Mouse (Mus musculus) kidney, adult 2 months (tissue): ENCODE measurements around the gene Maz. TPM values are rescaled to one million over a fixed set of nuclear protein-coding genes. Genes with fewer than 3 reads are reported as not detected.
A peak's percentile ranks its signal among the peaks of the same experiment; 100 is the strongest.

Experiments
- DNase-seq: peaks from one replicate; pipeline ENCODE4 v3.0.0; 2021
- H3K27ac ChIP-seq: fragments of 200-500 bp; 2 replicates; pipeline ENCODE4 v1.5.1; 2012; ENCODE audit warnings: low read depth, low read length, control low read depth, inconsistent platforms; ENCODE audit not compliant: insufficient read depth
- H3K27me3 ChIP-seq: fragments of 200-500 bp; replicated peaks from 2 replicates; pipeline ENCODE4 v1.6.1; 2012; ENCODE audit warnings: mild to moderate bottlenecking, moderate library complexity, low read length, inconsistent platforms; ENCODE audit not compliant: control insufficient read depth, insufficient read depth
- H3K36me3 ChIP-seq: fragments of 200-500 bp; 2 replicates; pipeline ENCODE4 v1.6.1; 2012; ENCODE audit warnings: mild to moderate bottlenecking, moderate library complexity, low read length, inconsistent platforms; ENCODE audit not compliant: control insufficient read depth, insufficient read depth
- H3K4me1 ChIP-seq: fragments of 200-500 bp; 2 replicates; pipeline ENCODE4 v1.6.1; 2011; ENCODE audit warnings: low read length; ENCODE audit not compliant: control insufficient read depth, insufficient read depth
- H3K4me3 ChIP-seq: fragments of 200-500 bp; 2 replicates; pipeline ENCODE4 v1.5.1; 2011; ENCODE audit warnings: mild to moderate bottlenecking, low read depth, low read length, control low read depth; ENCODE audit not compliant: insufficient read depth
- CTCF ChIP-seq: fragments of 200-500 bp; conservative IDR thresholded peaks from 2 replicates; pipeline ENCODE4 v1.5.1; 2011; ENCODE audit warnings: low read depth, mild to moderate bottlenecking, control low read depth, low read length, moderate library complexity, mixed read lengths; ENCODE audit not compliant: insufficient read depth, insufficient read length
- POLR2A ChIP-seq: fragments of 200-500 bp; IDR thresholded peaks from one replicate; pipeline ENCODE4 v1.6.1; 2011; ENCODE audit warnings: low read depth, low read length, control low read depth
- WGBS: fragments of 180-500 bp; shearing (Covaris S2); methylation state at CpG from one replicate; pipeline ENCODE4 v1.1.7; 2018; 5-methylcytosine and 5-hydroxymethylcytosine counted together
- polyA plus RNA-seq: library from polyadenylated mRNA; depleted of rRNA; stranded (reverse); fragments of >200 nt; gene quantifications from 2 replicates; pipeline ENCODE4 v1.2.3, GENCODE M21; 2012

Maz gene
- polyA plus RNA-seq, 1 experiment: 97.9 TPM

GRCm38 (mm10) chr7:127016971-127017949 is 9.6 kb downstream of the Maz start, which contains the start of gene Pagr1a:
Pagr1a (minus strand) TSS chr7:127017352.
- 2% methylated on average over 39 of the region's 39 CpGs for WGBS
- Histone ChIP-seq H3K4me3 (peak within 1 kb of the TSS; percentile 89), H3K4me1 (peaks cover 11% of the 10 kb centered on the region; the same call in 1 of the 2 replicates), H3K27me3 (no peaks in the 10 kb centered on the region), H3K36me3 (no peaks in the 10 kb centered on the region), H3K27ac (peak within 1 kb of the TSS; percentile 96)
- TF ChIP-seq CTCF (peak; percentile 71), POLR2A (peak; percentile 58)
- DNase-seq: peak; percentile 99

GRCm38 (mm10) chr7:127016486-127016938 is 10.3 kb downstream of the Maz start:
- TF ChIP-seq CTCF (no peak), POLR2A (no peak)
- Histone ChIP-seq H3K27ac (peak overlapping the region; percentile 96), H3K4me1 (peaks cover 11% of the 10 kb centered on the region; the same call in 1 of the 2 replicates), H3K27me3 (no peaks in the 10 kb centered on the region), H3K4me3 (peak overlapping the region; percentile 89), H3K36me3 (no peaks in the 10 kb centered on the region)
- DNase-seq: no peak
- under 1% methylated on average over 22 of the region's 22 CpGs for WGBS

- Histone ChIP-seq H3K36me3 (no peaks in the 10 kb centered on the region), H3K27me3 (no peaks in the 10 kb centered on the region), H3K4me3 (peak within 1 kb of the TSS; percentile 89), H3K27ac (peak within 1 kb of the TSS; percentile 96), H3K4me1 (peaks cover 11% of the 10 kb centered on the region; the same call in 1 of the 2 replicates)
- TF ChIP-seq CTCF: no peak
- no peak for TF ChIP-seq POLR2A
- no peak for DNase-seq
Observed at GRCm38 (mm10) chr7:127016481-127016485, 10.6 kb downstream of the Maz start, which contains the start of gene Pagr1b. Pagr1b (minus strand) TSS chr7:127016484.

DNA sequence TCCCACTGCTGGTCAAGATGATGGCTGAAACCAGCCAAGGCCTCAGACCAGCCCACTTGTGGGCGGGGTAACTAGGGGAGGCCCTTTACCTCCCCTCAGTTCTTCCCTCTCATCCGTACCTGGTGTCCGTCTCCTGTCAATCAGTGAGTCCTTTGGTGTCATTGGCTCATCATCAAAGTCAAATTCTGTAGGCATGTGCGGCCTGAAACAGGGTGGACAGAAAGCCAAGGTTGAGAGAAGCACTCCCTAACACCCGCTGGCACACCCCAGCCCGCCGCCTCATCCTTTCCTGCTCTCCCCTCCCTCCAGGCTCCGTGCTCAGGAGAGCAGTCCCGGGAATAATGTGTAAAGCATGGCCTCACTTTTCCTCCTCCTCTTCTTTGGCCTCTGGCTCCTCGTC is 10.8 kb downstream of the Maz start:
- no peak for TF ChIP-seq POLR2A
- TF ChIP-seq CTCF: no peak
- no peaks in the 10 kb centered on the region for H3K36me3 ChIP-seq
- H3K27me3 ChIP-seq: no peaks in the 10 kb centered on the region
- DNase-seq: peak; percentile 87
- under 1% methylated on average over 10 of the region's 10 CpGs for WGBS
- H3K4me1 ChIP-seq: peaks cover 11% of the 10 kb centered on the region; the same call in 1 of the 2 replicates
- H3K4me3 ChIP-seq: peak overlapping the region; percentile 89
- peak overlapping the region; percentile 96 for H3K27ac ChIP-seq

DNA sequence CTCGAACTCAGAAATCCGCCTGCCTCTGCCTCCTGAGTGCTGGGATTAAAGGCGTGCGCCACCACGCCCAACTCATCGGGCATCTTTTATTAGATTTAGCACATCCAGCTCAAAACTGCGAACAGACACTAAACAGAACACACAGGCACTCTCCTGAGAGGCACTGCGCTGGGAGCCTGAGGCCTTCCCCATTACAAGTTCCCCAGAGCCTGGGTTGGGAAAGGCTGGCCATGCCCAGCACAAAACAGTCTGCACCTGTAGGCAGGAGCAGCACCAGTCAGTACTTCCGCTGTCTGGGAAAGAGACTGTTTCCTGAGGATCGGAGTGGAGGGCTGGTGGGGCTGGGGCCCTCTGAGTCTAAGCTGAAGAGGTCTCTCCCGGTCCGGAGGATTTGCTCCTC is 11.8 kb downstream of the Maz start:
- no peaks in the 10 kb centered on the region for H3K27me3 ChIP-seq
- TF ChIP-seq CTCF: no peak
- TF ChIP-seq POLR2A: no peak
- 91% methylated on average over 12 of the region's 12 CpGs for WGBS
- no peaks in the 10 kb centered on the region for H3K36me3 ChIP-seq
- peaks cover 11% of the 10 kb centered on the region; the same call in 1 of the 2 replicates for H3K4me1 ChIP-seq
- H3K4me3 ChIP-seq: no peak overlapping the region
- no peak overlapping the region for H3K27ac ChIP-seq
- no peak for DNase-seq

DNA sequence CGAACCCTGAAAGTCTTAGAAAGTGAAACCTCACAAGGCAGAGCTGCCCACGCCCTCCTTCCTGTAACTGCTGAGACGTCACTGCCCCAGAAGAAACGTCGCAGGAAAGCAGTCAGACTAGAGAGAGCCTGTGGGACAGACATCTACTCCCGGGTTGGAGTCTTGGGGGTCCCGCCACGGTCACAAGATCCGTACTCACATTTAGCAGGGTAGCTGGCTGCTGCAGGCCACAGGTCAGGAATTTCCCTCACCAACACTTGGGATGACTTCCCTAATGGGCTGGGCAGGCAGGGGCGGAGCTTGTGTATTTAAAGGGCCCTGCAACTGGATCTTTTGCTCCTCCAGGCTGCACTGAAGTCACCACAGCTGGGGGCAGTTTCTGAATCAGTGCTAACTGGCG is 12.5 kb downstream of the Maz start, which contains the start of gene Mvp:
Mvp (minus strand) TSS at position 302 of the 400 bp plus-strand sequence.
- Histone ChIP-seq H3K27me3 (no peaks in the 10 kb centered on the region), H3K4me3 (peak within 1 kb of the TSS; percentile 90), H3K4me1 (peaks cover 11% of the 10 kb centered on the region; the same call in 1 of the 2 replicates), H3K36me3 (no peaks in the 10 kb centered on the region), H3K27ac (peak within 1 kb of the TSS; percentile 89)
- peak; percentile 91 for DNase-seq
- TF ChIP-seq CTCF (no peak), POLR2A (no peak)
- WGBS: 0% methylated on average over 11 of the region's 11 CpGs

DNA sequence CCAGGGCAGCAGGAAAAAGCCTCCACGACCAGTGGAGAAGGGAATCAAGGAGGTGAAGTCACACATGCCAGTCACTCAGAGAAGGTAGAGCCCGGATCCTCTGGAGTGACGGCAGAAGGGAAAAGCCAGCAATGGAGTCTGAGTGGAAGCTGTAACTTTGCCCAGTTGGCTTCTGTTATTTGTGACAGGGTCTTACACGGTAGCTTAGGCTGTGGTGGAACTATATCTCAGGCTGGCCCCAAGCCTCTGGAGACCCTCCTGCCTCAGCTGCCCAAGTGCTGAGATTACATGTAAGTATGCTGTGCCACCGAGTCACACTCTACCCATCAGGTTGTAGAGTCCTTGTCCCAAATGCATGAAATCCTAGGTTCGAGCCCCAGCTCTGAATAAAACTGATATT is 13.5 kb downstream of the Maz start:
- Histone ChIP-seq H3K27me3 (no peaks in the 10 kb centered on the region), H3K27ac (no peak overlapping the region), H3K36me3 (no peaks in the 10 kb centered on the region), H3K4me3 (no peak overlapping the region), H3K4me1 (peaks cover 11% of the 10 kb centered on the region; the same call in 1 of the 2 replicates)
- TF ChIP-seq CTCF (no peak), POLR2A (no peak)
- WGBS: 85% methylated on average over 6 of the region's 6 CpGs
- DNase-seq: no peak
